Mouse (Mus musculus) hindbrain, embryonic 10.5 days (tissue): Measurements from ENCODE around the gene Best3. TPM values are rescaled to one million over a fixed set of nuclear protein-coding genes. Genes with fewer than 3 reads are reported as not detected.
A peak's percentile ranks its signal among the peaks of the same experiment; 100 is the strongest.

ENCODE experiments used
- DNase-seq: peaks from one replicate; pipeline ENCODE4 v3.0.0-alpha.2; 2017; ENCODE audit warnings: low spot score
- H3K27ac ChIP-seq: fragments of 300-500 bp; sonication (generic); 2 replicates; pipeline ENCODE4 v1.5.1; 2016; ENCODE audit warnings: mild to moderate bottlenecking, moderate library complexity
- H3K27me3 ChIP-seq: fragments of 300-500 bp; sonication (generic); 2 replicates; pipeline ENCODE4 v1.6.1; 2016; ENCODE audit warnings: mild to moderate bottlenecking; ENCODE audit not compliant: poor library complexity, insufficient read depth, severe bottlenecking
- H3K36me3 ChIP-seq: fragments of 300-500 bp; sonication (generic); 2 replicates; pipeline ENCODE4 v1.6.1; 2016; ENCODE audit warnings: mild to moderate bottlenecking, moderate library complexity
- H3K4me1 ChIP-seq: fragments of 300-500 bp; sonication (generic); replicated peaks from 2 replicates; pipeline ENCODE4 v1.6.1; 2016; ENCODE audit warnings: mild to moderate bottlenecking
- H3K4me3 ChIP-seq: fragments of 300-500 bp; sonication (generic); 2 replicates; pipeline ENCODE4 v1.5.1; 2016; ENCODE audit warnings: mild to moderate bottlenecking, moderate library complexity
- H3K9me3 ChIP-seq: fragments of 300-500 bp; sonication (generic); 2 replicates; pipeline ENCODE4 v1.6.1; 2016; ENCODE audit warnings: mild to moderate bottlenecking, moderate library complexity
- WGBS: fragments of 180-500 bp; shearing (Covaris S2); methylation state at CpG from one replicate; pipeline ENCODE4 v1.1.7; 2016; 5-methylcytosine and 5-hydroxymethylcytosine counted together
- polyA plus RNA-seq: library from polyadenylated mRNA; unstranded; fragments of >200 nt; fragmentation: Nextera tagmentation; extraction: Ambion mirVana; gene quantifications from 2 replicates; pipeline ENCODE4 v1.2.1, GENCODE M21; 2016

Gene Best3
- polyA plus RNA-seq, 1 experiment from 2014 or later, result not detected

DNA sequence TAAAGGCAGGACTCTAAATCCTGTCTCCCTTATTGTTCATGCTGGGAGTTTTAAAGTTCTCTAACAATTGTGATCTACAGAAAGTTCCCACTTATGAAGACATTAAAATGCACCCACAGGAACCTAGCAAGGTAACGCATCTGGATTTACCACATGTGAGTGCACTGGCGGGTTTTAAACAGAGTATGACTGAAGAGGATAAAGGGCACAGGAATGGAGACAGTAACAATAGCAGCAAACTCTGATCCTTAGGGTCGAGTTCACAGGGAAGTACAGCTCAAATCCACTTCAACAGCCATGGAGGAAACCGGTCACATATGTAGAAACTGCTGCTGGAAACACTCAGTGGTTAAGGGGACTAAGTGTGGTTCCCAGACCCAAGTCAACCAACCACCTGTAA, 63.1 kb downstream of the Best3 start:
- H3K4me1 ChIP-seq, result peaks cover 20% of the 10 kb centered on the region
- peaks cover 61% of the 10 kb centered on the region for H3K36me3 ChIP-seq
- no peak overlapping the region for H3K27ac ChIP-seq
- no peaks in the 10 kb centered on the region for H3K9me3 ChIP-seq
- peaks cover under 1% of the 10 kb centered on the region; the same call in 1 of the 2 replicates for H3K27me3 ChIP-seq
- WGBS, result 77% methylated on average over 4 of the region's 4 CpGs
- no peak overlapping the region for H3K4me3 ChIP-seq
- DNase-seq, result no peak

DNA sequence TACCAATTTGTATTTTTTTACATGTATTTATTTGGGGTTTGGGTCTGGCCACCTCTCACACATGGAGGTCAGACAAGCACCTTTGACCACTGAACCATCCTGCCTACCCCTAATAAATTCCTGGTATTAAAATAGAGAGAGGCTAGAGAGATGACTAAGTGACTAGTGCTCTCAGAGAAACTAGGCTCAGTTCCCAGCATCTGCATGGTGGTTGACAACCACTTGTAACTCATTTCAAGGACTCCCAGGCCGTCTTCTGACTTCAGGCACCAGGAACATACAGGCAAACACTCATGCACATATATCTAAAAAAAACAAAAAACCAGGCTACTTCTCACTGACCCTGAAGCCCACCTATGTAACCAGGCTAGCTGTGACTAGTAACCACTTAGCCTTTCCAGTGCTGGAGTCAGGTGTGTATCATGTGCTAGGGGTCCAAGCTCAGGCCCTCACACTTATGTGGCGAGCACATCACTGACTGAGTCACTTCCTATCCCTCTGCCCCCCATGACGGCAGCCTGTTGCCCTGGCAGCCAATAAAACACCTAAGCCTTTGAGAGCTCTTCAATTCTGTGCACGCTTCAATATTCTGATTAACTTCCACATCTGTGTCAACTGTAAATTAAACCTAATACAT, 64.0 kb downstream of the Best3 start:
- H3K27ac ChIP-seq, result no peak overlapping the region
- H3K27me3 ChIP-seq, result no peaks in the 10 kb centered on the region; the same call in 1 of the 2 replicates
- H3K4me3 ChIP-seq, result no peak overlapping the region
- H3K36me3 ChIP-seq, result peaks cover 69% of the 10 kb centered on the region
- DNase-seq, result no peak
- no peaks in the 10 kb centered on the region for H3K9me3 ChIP-seq
- WGBS, result 82% methylated on average over 4 of the region's 4 CpGs
- H3K4me1 ChIP-seq, result peaks cover 19% of the 10 kb centered on the region

DNA sequence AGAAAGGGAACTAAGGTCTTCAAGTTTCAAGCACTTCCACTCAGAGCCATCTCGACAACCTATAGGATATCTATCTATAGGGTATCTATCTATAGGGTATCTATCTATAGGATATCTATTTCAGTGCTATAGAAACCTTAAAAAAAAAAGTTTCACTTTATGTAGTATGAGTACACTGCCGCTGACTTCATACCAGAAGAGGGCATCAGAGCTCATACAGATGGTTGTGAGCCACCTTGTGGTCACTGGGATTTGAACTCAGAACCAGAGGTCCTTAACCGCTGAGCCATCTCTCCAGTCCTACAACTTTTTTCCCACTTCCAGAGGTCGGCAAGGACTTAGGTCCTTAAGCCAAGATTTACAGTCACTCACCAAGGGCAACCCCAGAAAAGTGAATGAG, 69.6 kb downstream of the Best3 start:
- no peak for DNase-seq
- Histone ChIP-seq H3K27me3 (no peaks in the 10 kb centered on the region), H3K27ac (no peak overlapping the region), H3K4me1 (peaks cover 5% of the 10 kb centered on the region; the same call in 1 of the 2 replicates), H3K36me3 (peaks cover 100% of the 10 kb centered on the region), H3K4me3 (no peak overlapping the region), H3K9me3 (no peaks in the 10 kb centered on the region)
- 89% methylated on average over 4 of the region's 4 CpGs for WGBS

DNA sequence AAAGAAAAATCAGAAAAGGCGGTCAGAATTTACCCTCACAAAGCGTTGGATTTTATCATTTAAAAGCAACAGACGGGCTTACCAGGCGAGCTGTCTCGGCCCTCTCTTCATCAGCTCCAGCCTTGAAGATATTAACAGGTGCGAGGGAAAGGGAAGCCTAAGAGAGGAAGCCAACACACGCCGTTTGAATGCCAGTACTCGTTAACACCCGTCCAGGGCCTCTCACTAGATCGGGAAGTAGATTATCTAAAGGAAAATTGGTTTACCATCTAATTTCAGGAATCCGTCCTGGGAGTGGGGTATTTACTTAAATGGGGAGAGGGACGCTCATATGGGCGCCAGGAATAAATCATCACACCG, 76.8 kb downstream of the Best3 start:
- H3K4me3 ChIP-seq, result peak overlapping the region; percentile 91
- no peaks in the 10 kb centered on the region for H3K9me3 ChIP-seq
- peaks cover 14% of the 10 kb centered on the region for H3K4me1 ChIP-seq
- H3K27ac ChIP-seq, result peak overlapping the region; percentile 96
- WGBS, result 6% methylated on average over 15 of the region's 15 CpGs
- peaks cover 44% of the 10 kb centered on the region for H3K36me3 ChIP-seq
- H3K27me3 ChIP-seq, result no peaks in the 10 kb centered on the region
- DNase-seq, result no peak

DNA sequence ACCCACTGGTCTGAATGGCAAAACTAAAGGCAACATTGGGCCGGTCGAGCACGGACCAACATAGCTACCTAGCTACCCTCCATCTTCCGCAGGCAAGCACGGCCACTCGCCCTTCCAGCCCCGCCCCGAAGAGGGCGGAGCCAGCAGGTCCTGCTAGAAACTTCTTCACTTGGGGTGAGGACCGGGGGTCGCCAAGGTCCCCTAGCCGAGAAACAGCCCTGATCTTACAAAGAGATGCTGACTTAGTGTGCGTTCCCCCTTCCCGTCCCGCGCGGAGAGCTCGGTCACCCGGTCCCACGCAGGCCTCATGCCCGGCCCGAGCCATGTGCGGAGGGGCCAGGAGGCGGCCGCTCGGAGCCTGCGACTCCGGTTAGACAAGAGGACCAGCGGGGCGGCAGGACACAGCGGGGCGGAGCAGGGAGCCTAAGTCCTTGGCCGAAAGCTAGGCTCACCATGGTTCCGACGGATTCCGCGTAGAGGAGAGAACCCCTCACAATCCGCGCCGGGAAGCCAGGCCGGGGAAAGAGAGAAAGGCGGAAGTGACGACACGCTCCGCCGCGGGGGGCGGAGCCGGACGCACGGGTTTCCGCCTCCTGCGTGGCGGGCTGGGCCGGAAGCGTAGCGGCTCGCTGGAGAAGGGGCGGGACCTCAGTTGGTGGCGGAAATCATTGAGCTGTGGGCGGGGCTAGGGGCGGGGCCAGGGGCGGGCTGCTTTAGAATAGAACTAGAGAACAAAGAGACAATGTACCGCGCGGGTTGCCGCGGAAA, 77.3 kb downstream of the Best3 start, which contains the start of gene Cct2:
TSS of gene Cct2 (minus strand) at position 561 of the 768 bp plus-strand sequence.
- H3K27ac ChIP-seq, result peak within 1 kb of the TSS; percentile 96
- peak; percentile 98 for DNase-seq
- WGBS, result under 1% methylated on average over 68 of the region's 68 CpGs
- peaks cover 14% of the 10 kb centered on the region for H3K4me1 ChIP-seq
- H3K9me3 ChIP-seq, result no peaks in the 10 kb centered on the region
- no peaks in the 10 kb centered on the region for H3K27me3 ChIP-seq
- peaks cover 38% of the 10 kb centered on the region for H3K36me3 ChIP-seq
- H3K4me3 ChIP-seq, result peak within 1 kb of the TSS; percentile 91

DNA sequence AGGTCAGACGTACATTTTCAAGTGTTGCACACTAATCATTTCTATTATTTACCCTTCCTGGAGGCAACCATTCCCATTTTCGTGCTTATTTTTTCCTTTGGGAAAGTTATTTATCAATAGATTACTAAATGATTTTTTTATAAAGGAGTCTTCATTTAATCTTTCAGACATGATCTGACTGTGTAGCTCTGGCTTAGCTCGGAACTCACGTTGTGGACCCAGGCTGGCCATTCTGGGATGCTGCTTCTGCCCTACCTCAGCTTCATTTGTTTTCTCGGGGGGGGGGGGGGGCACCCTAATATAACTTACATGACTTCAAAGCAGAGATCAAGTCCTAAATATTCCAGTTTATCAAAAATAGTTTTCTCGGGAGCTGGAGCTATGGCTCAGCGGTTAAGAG, 78.0 kb downstream of the Best3 start:
- no peaks in the 10 kb centered on the region for H3K27me3 ChIP-seq
- peak overlapping the region; percentile 96 for H3K27ac ChIP-seq
- peaks cover 9% of the 10 kb centered on the region for H3K4me1 ChIP-seq
- H3K4me3 ChIP-seq, result peak overlapping the region; percentile 91
- peaks cover 35% of the 10 kb centered on the region for H3K36me3 ChIP-seq
- DNase-seq, result peak; percentile 31
- WGBS, result 9% methylated on average over 7 of the region's 7 CpGs
- no peaks in the 10 kb centered on the region for H3K9me3 ChIP-seq

DNA sequence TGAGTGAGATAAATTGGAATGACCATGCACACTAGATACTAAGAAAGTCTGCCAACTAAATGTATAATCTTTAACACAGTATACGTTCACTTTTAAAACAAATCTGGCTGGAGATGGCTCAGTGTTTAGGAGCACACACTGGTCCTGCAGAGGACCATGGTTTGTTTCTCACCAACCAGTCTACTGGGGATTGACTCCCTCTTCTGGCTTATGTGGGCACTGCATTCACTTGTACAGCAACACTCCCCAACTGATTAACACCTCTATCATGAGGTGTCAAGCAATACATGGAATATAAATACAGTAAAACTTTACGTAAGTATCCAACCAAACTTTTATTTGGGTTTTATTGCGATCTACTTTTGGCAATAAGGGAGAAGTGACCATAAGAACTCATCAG, 83.0 kb downstream of the Best3 start:
- no peak overlapping the region for H3K27ac ChIP-seq
- H3K4me3 ChIP-seq, result no peak overlapping the region
- 93% methylated on average over 3 of the region's 3 CpGs for WGBS
- H3K27me3 ChIP-seq, result no peaks in the 10 kb centered on the region
- no peaks in the 10 kb centered on the region for H3K9me3 ChIP-seq
- no peak for DNase-seq
- peaks cover 50% of the 10 kb centered on the region for H3K36me3 ChIP-seq
- H3K4me1 ChIP-seq, result no peaks in the 10 kb centered on the region

DNA sequence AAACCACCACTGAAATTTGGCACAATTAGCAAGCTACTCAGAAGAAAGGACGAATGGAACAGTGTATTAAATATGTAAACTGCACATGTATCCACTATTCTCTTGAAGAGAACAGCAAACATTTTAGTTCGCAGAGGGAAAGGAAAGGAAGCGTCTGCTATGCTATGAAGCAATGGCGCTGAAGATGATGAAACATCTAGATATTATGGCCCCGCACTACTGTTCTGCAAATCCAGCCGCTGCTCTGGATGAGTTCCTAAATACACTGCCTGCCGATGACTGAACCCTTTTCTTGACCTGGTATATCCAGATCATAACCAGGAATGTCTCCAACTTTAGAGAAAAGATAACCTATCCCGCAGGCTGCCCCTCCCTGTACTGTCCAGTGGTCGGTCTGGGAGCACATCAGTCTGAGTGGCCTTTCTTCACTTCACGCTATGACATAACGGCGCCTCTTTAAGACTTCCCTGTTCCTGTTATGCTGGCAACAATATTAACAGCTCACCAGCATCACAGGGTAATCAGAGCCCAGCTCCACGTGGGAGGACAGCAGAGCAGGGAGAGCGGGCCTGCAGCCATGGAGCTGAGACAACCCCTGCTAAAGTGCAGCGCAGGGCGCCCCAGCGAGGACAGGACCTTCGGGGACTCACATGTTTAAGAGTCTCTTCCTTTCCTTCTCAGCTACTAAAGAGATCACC, 86.2 kb downstream of the Best3 start:
- WGBS, result 94% methylated on average over 18 of the region's 18 CpGs
- Histone ChIP-seq H3K4me3 (no peak overlapping the region), H3K27me3 (no peaks in the 10 kb centered on the region), H3K9me3 (no peaks in the 10 kb centered on the region), H3K27ac (no peak overlapping the region), H3K4me1 (no peaks in the 10 kb centered on the region), H3K36me3 (peaks cover 82% of the 10 kb centered on the region)
- DNase-seq, result no peak

DNA sequence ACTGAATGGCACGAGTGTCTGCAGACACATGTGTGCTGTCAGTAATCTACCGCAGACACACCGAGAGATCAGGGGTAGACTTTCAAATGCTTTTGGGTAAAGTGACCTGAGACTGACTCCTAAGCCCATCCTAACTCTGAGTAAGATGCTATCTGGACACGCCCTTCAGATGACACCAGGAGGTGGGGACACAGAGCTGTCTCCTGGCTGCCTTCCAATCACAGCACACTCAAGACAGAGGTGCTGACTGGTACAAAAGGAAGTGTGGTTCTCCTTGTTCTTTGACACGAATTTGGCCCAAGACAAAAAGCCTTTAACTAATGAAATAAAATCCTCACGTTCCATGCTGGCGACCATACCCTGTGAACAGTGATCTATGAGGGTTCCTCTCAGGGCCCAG, 87.1 kb downstream of the Best3 start:
- DNase-seq, result no peak
- Histone ChIP-seq H3K27me3 (no peaks in the 10 kb centered on the region), H3K27ac (no peak overlapping the region), H3K36me3 (peaks cover 89% of the 10 kb centered on the region), H3K9me3 (no peaks in the 10 kb centered on the region), H3K4me1 (no peaks in the 10 kb centered on the region), H3K4me3 (no peak overlapping the region)
- 91% methylated on average over 7 of the region's 7 CpGs for WGBS

Other genes with a start within 250 kb of the Best3 start
- 0.11 and 0.18 TPM in 2 replicates for gene Myrfl, start 89.4 kb upstream of the Best3 start, polyA plus RNA-seq
- gene Rab3ip, start 35.5 kb upstream of the Best3 start, polyA plus RNA-seq, result 45.0 TPM in 2 replicates
- gene Gm10271, start 13.7 kb upstream of the Best3 start, polyA plus RNA-seq, result not detected in 2 replicates
- gene Lrrc10, start 59.0 kb downstream of the Best3 start, polyA plus RNA-seq, result not detected in 2 replicates
- 264 and 323 TPM in 2 replicates for gene Cct2, start 77.5 kb downstream of the Best3 start, polyA plus RNA-seq
- 19.8 and 21.4 TPM in 2 replicates for gene Frs2, start 162.2 kb downstream of the Best3 start, polyA plus RNA-seq
- gene Yeats4, start 238.2 kb downstream of the Best3 start, polyA plus RNA-seq, result 112 and 114 TPM in 2 replicates